Mouse (Mus musculus): Measurements from ENCODE around the gene Scamp2. TPM values are rescaled to one million over a fixed set of nuclear protein-coding genes. Genes with fewer than 3 reads are reported as not detected.

Scamp2 gene
- 52.3 and 53.4 TPM in 2 replicates for polyA plus RNA-seq (2015; fragmentation: Nextera tagmentation; extraction: Ambion mirVana)

GRCm38 (mm10) chr9:57560861-57561710, at the start of gene Scamp2:
Gene Scamp2 (plus strand): TSS chr9:57560943.
- H3K9me3 ChIP-seq (replicated peaks; ENCODE audit: control insufficient read depth, low read length), result no peaks in the 10 kb centered on the region
- peak; percentile 98 for ATAC-seq (replicated peaks; ENCODE audit: extremely low read depth, insufficient read depth, low FRiP score)
- H3K27me3 ChIP-seq (ENCODE audit: control insufficient read depth, insufficient read depth, low read length), result no peaks in the 10 kb centered on the region
- peaks cover 34% of the 10 kb centered on the region for H3K4me1 ChIP-seq (ENCODE audit: control insufficient read depth, insufficient read depth, low read length)
- no peaks in the 10 kb centered on the region for H3K36me3 ChIP-seq (ENCODE audit: control insufficient read depth, insufficient read depth)
- under 1% methylated on average over 37 of the region's 37 CpGs for WGBS
- peak within 1 kb of the TSS; percentile 84 for H3K4me2 ChIP-seq (ENCODE audit: low read depth, low read length)
- H3K9ac ChIP-seq (ENCODE audit: low read length), result peak within 1 kb of the TSS; percentile 76
- H3K4me3 ChIP-seq (ENCODE audit: low read length), result peak within 1 kb of the TSS; percentile 76
- H3K27ac ChIP-seq (ENCODE audit: low read length), result peak within 1 kb of the TSS; percentile 74

GRCm38 (mm10) chr9:57517113-57517512, 43.6 kb upstream of the Scamp2 start:
- Histone ChIP-seq H3K27ac (ENCODE audit: low read length) (no peak overlapping the region), H3K4me2 (ENCODE audit: low read depth, low read length) (no peak overlapping the region), H3K4me3 (ENCODE audit: low read length) (no peak overlapping the region), H3K9ac (ENCODE audit: low read length) (no peak overlapping the region), H3K27me3 (ENCODE audit: control insufficient read depth, insufficient read depth, low read length) (no peaks in the 10 kb centered on the region), H3K9me3 (replicated peaks; ENCODE audit: control insufficient read depth, low read length) (no peaks in the 10 kb centered on the region), H3K36me3 (ENCODE audit: control insufficient read depth, insufficient read depth) (no peaks in the 10 kb centered on the region), H3K4me1 (ENCODE audit: control insufficient read depth, insufficient read depth, low read length) (peaks cover 8% of the 10 kb centered on the region)
- ATAC-seq (replicated peaks; ENCODE audit: extremely low read depth, insufficient read depth, low FRiP score), result no peak
- 5% methylated on average over 3 of the region's 3 CpGs for WGBS

- H3K36me3 ChIP-seq (ENCODE audit: control insufficient read depth, insufficient read depth), result no peaks in the 10 kb centered on the region
- H3K27ac ChIP-seq (ENCODE audit: low read length), result peak overlapping the region; percentile 99
- peak overlapping the region; percentile 100 for H3K9ac ChIP-seq (ENCODE audit: low read length)
- no peak for ATAC-seq (replicated peaks; ENCODE audit: extremely low read depth, insufficient read depth, low FRiP score)
- 26% methylated on average over 16 of the region's 16 CpGs for WGBS
- H3K9me3 ChIP-seq (replicated peaks; ENCODE audit: control insufficient read depth, low read length), result no peaks in the 10 kb centered on the region
- no peaks in the 10 kb centered on the region for H3K27me3 ChIP-seq (ENCODE audit: control insufficient read depth, insufficient read depth, low read length)
- peak overlapping the region; percentile 71 for H3K4me2 ChIP-seq (ENCODE audit: low read depth, low read length)
- H3K4me1 ChIP-seq (ENCODE audit: control insufficient read depth, insufficient read depth, low read length), result peaks cover 32% of the 10 kb centered on the region
- H3K4me3 ChIP-seq (ENCODE audit: low read length), result peak overlapping the region; percentile 98
Measured at GRCm38 (mm10) chr9:57520375-57521055, 40.2 kb upstream of the Scamp2 start.

- Histone ChIP-seq H3K27ac (ENCODE audit: low read length) (peak within 1 kb of the TSS; percentile 99), H3K4me1 (ENCODE audit: control insufficient read depth, insufficient read depth, low read length) (peaks cover 34% of the 10 kb centered on the region), H3K4me3 (ENCODE audit: low read length) (peak within 1 kb of the TSS; percentile 98), H3K9ac (ENCODE audit: low read length) (peak within 1 kb of the TSS; percentile 100), H3K9me3 (replicated peaks; ENCODE audit: control insufficient read depth, low read length) (no peaks in the 10 kb centered on the region), H3K27me3 (ENCODE audit: control insufficient read depth, insufficient read depth, low read length) (no peaks in the 10 kb centered on the region), H3K4me2 (ENCODE audit: low read depth, low read length) (peak within 1 kb of the TSS; percentile 79), H3K36me3 (ENCODE audit: control insufficient read depth, insufficient read depth) (no peaks in the 10 kb centered on the region)
- peak; percentile 97 for ATAC-seq (replicated peaks; ENCODE audit: extremely low read depth, insufficient read depth, low FRiP score)
- WGBS, result under 1% methylated on average over 95 of the region's 95 CpGs
Measured at GRCm38 (mm10) chr9:57521056-57521911, 39.5 kb upstream of the Scamp2 start, which contains the start of gene Cox5a. Gene Cox5a (plus strand): TSS chr9:57521274.

- H3K4me3 ChIP-seq (ENCODE audit: low read length), result peak overlapping the region; percentile 98
- H3K27me3 ChIP-seq (ENCODE audit: control insufficient read depth, insufficient read depth, low read length), result no peaks in the 10 kb centered on the region
- H3K9ac ChIP-seq (ENCODE audit: low read length), result peak overlapping the region; percentile 100
- peak overlapping the region; percentile 99 for H3K27ac ChIP-seq (ENCODE audit: low read length)
- peaks cover 32% of the 10 kb centered on the region for H3K4me1 ChIP-seq (ENCODE audit: control insufficient read depth, insufficient read depth, low read length)
- 20% methylated on average over 7 of the region's 7 CpGs for WGBS
- no peaks in the 10 kb centered on the region for H3K9me3 ChIP-seq (replicated peaks; ENCODE audit: control insufficient read depth, low read length)
- peak overlapping the region; percentile 79 for H3K4me2 ChIP-seq (ENCODE audit: low read depth, low read length)
- H3K36me3 ChIP-seq (ENCODE audit: control insufficient read depth, insufficient read depth), result no peaks in the 10 kb centered on the region
- ATAC-seq (replicated peaks; ENCODE audit: extremely low read depth, insufficient read depth, low FRiP score), result no peak
Measured at GRCm38 (mm10) chr9:57522114-57522860, 38.5 kb upstream of the Scamp2 start.

GRCm38 (mm10) chr9:57522861-57523246, 37.9 kb upstream of the Scamp2 start:
- Histone ChIP-seq H3K9me3 (replicated peaks; ENCODE audit: control insufficient read depth, low read length) (no peaks in the 10 kb centered on the region), H3K27me3 (ENCODE audit: control insufficient read depth, insufficient read depth, low read length) (no peaks in the 10 kb centered on the region), H3K36me3 (ENCODE audit: control insufficient read depth, insufficient read depth) (no peaks in the 10 kb centered on the region), H3K4me1 (ENCODE audit: control insufficient read depth, insufficient read depth, low read length) (peaks cover 32% of the 10 kb centered on the region), H3K27ac (ENCODE audit: low read length) (no peak overlapping the region; the same call in none of the 2 replicates), H3K9ac (ENCODE audit: low read length) (peak overlapping the region; percentile 100), H3K4me3 (ENCODE audit: low read length) (peak overlapping the region; percentile 98), H3K4me2 (ENCODE audit: low read depth, low read length) (peak overlapping the region; percentile 79)
- ATAC-seq (replicated peaks; ENCODE audit: extremely low read depth, insufficient read depth, low FRiP score), result no peak
- 47% methylated on average over 4 of the region's 4 CpGs for WGBS

GRCm38 (mm10) chr9:57523754-57524153, 37.0 kb upstream of the Scamp2 start:
- H3K27me3 ChIP-seq (ENCODE audit: control insufficient read depth, insufficient read depth, low read length), result no peaks in the 10 kb centered on the region
- 83% methylated on average over 1 of the region's 1 CpGs for WGBS
- ATAC-seq (replicated peaks; ENCODE audit: extremely low read depth, insufficient read depth, low FRiP score), result no peak
- H3K27ac ChIP-seq (ENCODE audit: low read length), result no peak overlapping the region
- H3K9ac ChIP-seq (ENCODE audit: low read length), result peak overlapping the region; percentile 36; the same call in 1 of the 2 replicates
- H3K9me3 ChIP-seq (replicated peaks; ENCODE audit: control insufficient read depth, low read length), result no peaks in the 10 kb centered on the region
- H3K4me3 ChIP-seq (ENCODE audit: low read length), result peak overlapping the region; percentile 12; the same call in 1 of the 2 replicates
- H3K36me3 ChIP-seq (ENCODE audit: control insufficient read depth, insufficient read depth), result no peaks in the 10 kb centered on the region
- peak overlapping the region; percentile 40 for H3K4me2 ChIP-seq (ENCODE audit: low read depth, low read length)
- H3K4me1 ChIP-seq (ENCODE audit: control insufficient read depth, insufficient read depth, low read length), result peaks cover 32% of the 10 kb centered on the region

GRCm38 (mm10) chr9:57524439-57524838, 36.3 kb upstream of the Scamp2 start:
- H3K27me3 ChIP-seq (ENCODE audit: control insufficient read depth, insufficient read depth, low read length), result no peaks in the 10 kb centered on the region
- H3K9me3 ChIP-seq (replicated peaks; ENCODE audit: control insufficient read depth, low read length), result no peaks in the 10 kb centered on the region
- H3K4me1 ChIP-seq (ENCODE audit: control insufficient read depth, insufficient read depth, low read length), result peaks cover 32% of the 10 kb centered on the region
- no peak overlapping the region for H3K4me3 ChIP-seq (ENCODE audit: low read length)
- peaks cover 3% of the 10 kb centered on the region; the same call in 1 of the 2 replicates for H3K36me3 ChIP-seq (ENCODE audit: control insufficient read depth, insufficient read depth)
- H3K9ac ChIP-seq (ENCODE audit: low read length), result peak overlapping the region; percentile 36; the same call in 1 of the 2 replicates
- peak overlapping the region; percentile 40 for H3K4me2 ChIP-seq (ENCODE audit: low read depth, low read length)
- H3K27ac ChIP-seq (ENCODE audit: low read length), result no peak overlapping the region
- no peak for ATAC-seq (replicated peaks; ENCODE audit: extremely low read depth, insufficient read depth, low FRiP score)

Measured in heart, embryonic 16.5 days (tissue).